Mouse (Mus musculus): ENCODE results near the gene Arsj. TPM values are rescaled to one million over a fixed set of nuclear protein-coding genes. Genes with fewer than 3 reads are reported as not detected.

The Arsj gene
- polyA plus RNA-seq, 1 experiment from 2014 or later, result 6.4 TPM

- no peak overlapping the region for H3K4me2 ChIP-seq (replicated peaks)
- ATAC-seq (ENCODE audit: low FRiP score, low read depth), result no peak
- no peaks in the 10 kb centered on the region for H3K36me3 ChIP-seq
- 79% methylated on average over 3 of the region's 3 CpGs for WGBS
- H3K9me3 ChIP-seq, result no peaks in the 10 kb centered on the region
- H3K4me3 ChIP-seq, result no peak overlapping the region
- H3K9ac ChIP-seq, result no peak overlapping the region
- H3K4me1 ChIP-seq, result no peaks in the 10 kb centered on the region
- no peak overlapping the region for H3K27ac ChIP-seq
- no peaks in the 10 kb centered on the region for H3K27me3 ChIP-seq
These were observed 67.1 kb downstream of the Arsj start for GRCm38 (mm10) chr3:126430524-126431064.

GRCm38 (mm10) chr3:126439331-126439730 is 75.8 kb downstream of the Arsj start:
- WGBS, result 76% methylated on average over 6 of the region's 6 CpGs
- Histone ChIP-seq H3K4me3 (no peak overlapping the region), H3K27ac (no peak overlapping the region), H3K9ac (no peak overlapping the region), H3K4me2 (replicated peaks) (no peak overlapping the region), H3K27me3 (no peaks in the 10 kb centered on the region), H3K4me1 (0 out of 2 replicates have a peak, but pooled peaks cover 3% of the 10 kb centered on the region), H3K36me3 (no peaks in the 10 kb centered on the region; the same call in 1 of the 2 replicates), H3K9me3 (no peaks in the 10 kb centered on the region)
- no peak for ATAC-seq (ENCODE audit: low FRiP score, low read depth)

DNA sequence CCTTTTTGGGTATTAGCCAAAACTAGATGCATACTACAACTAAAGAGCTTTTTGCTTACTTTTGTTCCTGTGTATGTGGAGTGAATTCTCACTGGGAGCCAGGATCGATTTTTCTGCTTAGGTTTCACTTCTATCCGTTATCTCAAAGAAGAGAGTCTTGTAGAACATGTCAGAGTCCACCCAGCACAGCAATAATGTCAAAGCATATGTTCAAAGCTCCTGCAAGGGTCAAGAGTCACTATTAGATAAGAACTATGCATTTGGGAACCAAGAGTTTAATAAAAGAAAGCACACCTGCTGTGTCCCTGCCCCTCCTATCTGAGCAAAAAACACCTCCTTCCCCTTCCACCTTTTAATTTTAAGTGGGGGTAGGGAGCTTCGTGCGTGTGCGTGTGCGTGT is 85.6 kb downstream of the Arsj start:
- 59% methylated on average over 6 of the region's 6 CpGs for WGBS
- no peak overlapping the region for H3K4me3 ChIP-seq
- H3K9ac ChIP-seq, result no peak overlapping the region
- H3K27me3 ChIP-seq, result no peaks in the 10 kb centered on the region
- H3K27ac ChIP-seq, result no peak overlapping the region
- H3K4me1 ChIP-seq, result 0 out of 2 replicates have a peak, but pooled peaks cover 1% of the 10 kb centered on the region
- no peaks in the 10 kb centered on the region for H3K9me3 ChIP-seq
- no peak overlapping the region for H3K4me2 ChIP-seq (replicated peaks)
- no peaks in the 10 kb centered on the region for H3K36me3 ChIP-seq
- ATAC-seq (ENCODE audit: low FRiP score, low read depth), result no peak

DNA sequence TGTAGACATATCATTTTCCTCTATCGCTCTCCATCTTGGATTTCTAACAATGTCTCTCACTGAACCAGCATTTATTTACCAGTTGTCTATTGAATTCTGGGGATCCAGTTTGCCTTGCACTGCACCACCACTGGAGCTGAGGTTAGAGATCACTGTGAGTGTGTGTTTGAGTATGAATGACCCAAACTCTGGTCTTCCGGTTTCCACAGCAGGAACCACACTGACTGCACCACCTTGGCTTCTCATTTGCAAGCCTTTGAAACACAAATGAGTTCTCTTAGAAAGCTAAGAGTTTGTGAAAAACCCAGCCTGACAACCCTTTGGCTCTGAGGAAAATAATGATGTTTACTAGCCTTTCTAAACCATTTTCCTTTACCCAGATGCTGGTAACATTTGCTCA is 86.0 kb downstream of the Arsj start:
- H3K27me3 ChIP-seq, result no peaks in the 10 kb centered on the region
- 57% methylated on average over 2 of the region's 2 CpGs for WGBS
- no peaks in the 10 kb centered on the region for H3K4me1 ChIP-seq
- H3K27ac ChIP-seq, result no peak overlapping the region
- no peak overlapping the region for H3K4me2 ChIP-seq (replicated peaks)
- no peak overlapping the region for H3K4me3 ChIP-seq
- H3K9me3 ChIP-seq, result no peaks in the 10 kb centered on the region
- H3K36me3 ChIP-seq, result no peaks in the 10 kb centered on the region
- no peak for ATAC-seq (ENCODE audit: low FRiP score, low read depth)
- no peak overlapping the region for H3K9ac ChIP-seq

- H3K27ac ChIP-seq, result no peak overlapping the region
- ATAC-seq (ENCODE audit: low FRiP score, low read depth), result no peak
These were observed 92.5 kb downstream of the Arsj start for GRCm38 (mm10) chr3:126455787-126456482.

DNA sequence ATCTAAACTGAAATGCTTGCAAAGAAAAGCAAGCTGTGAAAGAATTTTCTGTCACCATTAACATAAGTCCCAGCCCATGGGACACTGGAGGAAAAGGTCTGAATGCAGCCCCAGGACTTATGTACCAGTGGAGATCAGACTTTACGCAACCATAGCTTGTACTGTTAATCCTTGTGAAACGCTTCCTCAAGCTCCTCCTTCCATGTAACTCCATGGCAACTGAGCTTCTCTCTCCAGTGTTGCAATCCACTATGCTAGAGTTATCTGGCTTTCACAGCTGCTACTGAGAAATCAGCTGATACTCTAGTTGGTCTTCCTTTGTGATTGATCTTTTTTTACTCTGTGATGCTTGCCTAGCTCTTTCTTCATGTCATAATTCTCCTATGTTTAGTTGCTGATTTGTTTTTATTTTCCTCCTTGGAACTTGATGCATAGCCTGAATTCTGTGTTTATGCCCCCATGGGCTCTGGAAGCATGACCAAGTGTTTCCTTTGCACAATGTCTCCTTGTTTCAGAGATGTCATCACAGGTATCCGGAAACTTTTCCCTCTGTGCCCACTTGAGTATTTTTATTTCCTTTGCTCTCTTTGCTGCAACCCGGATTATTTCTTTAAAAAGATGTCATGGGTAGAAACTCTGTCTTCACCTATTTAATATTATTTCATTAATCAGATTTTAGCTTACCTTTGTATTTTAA is 99.8 kb downstream of the Arsj start:
- no peaks in the 10 kb centered on the region for H3K9me3 ChIP-seq
- no peaks in the 10 kb centered on the region for H3K27me3 ChIP-seq
- H3K36me3 ChIP-seq, result no peaks in the 10 kb centered on the region
- H3K4me1 ChIP-seq, result no peaks in the 10 kb centered on the region
- H3K4me3 ChIP-seq, result no peak overlapping the region
- no peak overlapping the region for H3K9ac ChIP-seq
- no peak for ATAC-seq (ENCODE audit: low FRiP score, low read depth)
- no peak overlapping the region for H3K27ac ChIP-seq
- 77% methylated on average over 4 of the region's 4 CpGs for WGBS
- H3K4me2 ChIP-seq (replicated peaks), result no peak overlapping the region

More at GRCm38 (mm10) chr3:126455787-126456482, 92.5 kb downstream of the Arsj start:
- 60% methylated on average over 7 of the region's 7 CpGs for WGBS
- Histone ChIP-seq H3K9me3 (no peaks in the 10 kb centered on the region), H3K27me3 (no peaks in the 10 kb centered on the region), H3K36me3 (no peaks in the 10 kb centered on the region), H3K9ac (no peak overlapping the region), H3K4me1 (no peaks in the 10 kb centered on the region), H3K4me2 (replicated peaks) (no peak overlapping the region), H3K4me3 (no peak overlapping the region)

DNA sequence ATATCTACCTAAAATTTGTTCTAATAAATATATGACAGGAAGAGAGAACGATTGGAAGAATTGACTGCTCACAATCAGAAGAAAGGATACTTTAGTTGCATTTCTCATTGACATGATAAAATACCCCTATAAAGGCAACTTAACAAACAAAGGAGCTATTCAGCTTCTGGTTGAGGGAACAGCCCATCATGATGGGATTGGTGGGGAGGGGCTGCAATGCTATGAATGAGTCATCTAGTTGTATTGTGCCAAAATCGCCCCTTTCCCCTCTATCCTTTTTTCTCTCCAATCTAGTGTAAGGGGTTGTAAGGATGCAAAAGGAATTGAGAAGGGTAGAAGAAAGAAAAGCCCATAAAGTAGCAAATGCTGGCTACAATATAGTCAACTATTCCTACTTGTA is 100.8 kb downstream of the Arsj start:
- Histone ChIP-seq H3K4me1 (no peaks in the 10 kb centered on the region), H3K4me3 (no peak overlapping the region), H3K27ac (no peak overlapping the region), H3K4me2 (replicated peaks) (no peak overlapping the region), H3K27me3 (no peaks in the 10 kb centered on the region), H3K36me3 (no peaks in the 10 kb centered on the region), H3K9ac (no peak overlapping the region), H3K9me3 (no peaks in the 10 kb centered on the region)
- WGBS, result 69% methylated on average over 2 of the region's 2 CpGs
- no peak for ATAC-seq (ENCODE audit: low FRiP score, low read depth)

Other genes starting within 250 kb of the Arsj start
- gene Camk2d, start 232.6 kb downstream of the Arsj start, polyA plus RNA-seq (2015; fragmentation: Nextera tagmentation; extraction: Ambion mirVana), result 36.0 and 37.8 TPM in 2 replicates